Mouse (Mus musculus): ENCODE data around the gene Lsm10. TPM values are rescaled to one million over a fixed set of nuclear protein-coding genes. Genes with fewer than 3 reads are reported as not detected.

Lsm10 gene
- polyA plus RNA-seq, 1 experiment from 2014 or later = 64.1 TPM

DNA sequence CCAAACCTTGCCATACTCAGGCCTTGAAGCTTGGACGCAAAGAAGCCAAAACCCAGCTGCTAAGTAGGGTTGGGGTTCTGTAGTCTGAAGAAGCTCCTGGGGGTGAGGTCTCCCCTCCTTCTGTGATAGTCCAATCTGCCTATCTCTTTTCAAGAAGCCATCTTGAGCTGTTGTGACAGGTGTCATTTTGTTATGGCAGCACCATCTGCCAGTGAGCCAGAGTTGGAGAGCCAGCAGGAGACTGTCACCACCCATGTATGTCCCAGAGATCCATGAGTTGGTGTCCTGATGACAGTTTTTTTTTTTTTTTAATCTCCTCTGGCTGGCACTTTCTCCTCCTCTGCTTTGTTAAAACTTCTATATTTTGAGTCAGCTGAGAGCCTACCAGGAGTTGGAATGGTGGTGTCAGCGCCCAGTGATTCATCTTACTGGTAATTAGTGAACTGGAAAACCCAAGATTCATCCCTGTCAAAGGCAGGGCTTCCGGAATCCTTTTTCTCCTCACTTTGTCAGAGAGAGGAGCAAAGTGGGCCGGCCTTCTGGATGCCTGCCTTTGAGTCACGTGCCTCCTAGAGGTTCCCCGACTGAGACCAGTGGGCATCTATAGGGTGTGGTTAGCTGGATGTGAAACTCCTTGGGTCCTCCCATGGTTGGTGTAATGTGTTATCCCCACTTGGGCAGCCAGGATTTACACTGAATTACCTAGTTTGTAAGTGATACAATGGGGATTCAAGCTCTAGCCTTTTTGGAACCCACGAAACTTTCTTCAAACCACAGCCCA, 5.8 kb downstream of the Lsm10 start:
- TF ChIP-seq EP300 (IDR thresholded peaks at IDR 0.05) (no peak), CTCF (IDR thresholded peaks at IDR 0.05) (no peak)
- DNase-seq (ENCODE audit: low spot score) = peak; percentile 74
- 44% methylated on average over 7 of the region's 7 CpGs for WGBS

DNA sequence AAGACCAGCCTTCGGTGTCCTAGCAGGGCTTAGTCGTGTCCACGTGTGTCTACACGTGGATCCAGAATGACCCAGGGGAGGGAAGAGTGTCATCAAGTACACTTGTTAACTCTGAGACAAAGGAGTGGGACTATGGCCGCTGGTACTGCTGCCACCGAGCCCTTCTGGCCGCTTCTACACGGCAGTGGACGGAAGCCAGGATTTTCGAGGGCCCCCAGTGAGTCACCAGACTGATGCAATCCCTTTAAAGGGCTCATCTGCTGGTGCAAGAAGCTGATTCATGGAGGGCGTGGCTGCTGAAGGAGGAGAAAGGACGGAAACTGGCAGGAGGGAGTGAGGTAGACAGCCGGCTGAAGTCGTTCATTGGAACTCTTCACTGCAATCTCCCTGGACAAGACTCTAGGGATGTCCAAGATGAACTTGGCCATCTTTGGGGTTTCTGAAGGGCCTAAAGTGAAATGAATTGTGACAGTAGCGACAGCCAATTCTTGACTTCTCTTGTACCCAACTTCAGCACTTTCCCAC, 6.7 kb downstream of the Lsm10 start:
- H3K27ac ChIP-seq (ENCODE audit: low read length) = peak overlapping the region; percentile 97
- TF ChIP-seq CTCF (IDR thresholded peaks at IDR 0.05) = peak; percentile 11; the same call in 1 of the 2 replicates
- TF ChIP-seq EP300 (IDR thresholded peaks at IDR 0.05) = peak; percentile 96
- DNase-seq (ENCODE audit: low spot score) = peak; percentile 99
- H3K4me2 ChIP-seq (replicated peaks; ENCODE audit: low read depth, low read length) = peak overlapping the region; percentile 71
- H3K9ac ChIP-seq (replicated peaks; ENCODE audit: low read depth) = peak overlapping the region; percentile 44
- WGBS = 1% methylated on average over 15 of the region's 15 CpGs
- peak; percentile 88 for ATAC-seq
- no peaks in the 10 kb centered on the region for H3K36me3 ChIP-seq (ENCODE audit: insufficient read depth, low read length)
- no peaks in the 10 kb centered on the region for H3K27me3 ChIP-seq (replicated peaks; ENCODE audit: insufficient read depth, low read length)
- peak overlapping the region; percentile 93 for H3K4me3 ChIP-seq (ENCODE audit: low read depth, low read length)
- H3K9me3 ChIP-seq (ENCODE audit: low read length) = no peaks in the 10 kb centered on the region
- peaks cover 38% of the 10 kb centered on the region for H3K4me1 ChIP-seq (ENCODE audit: insufficient read depth, low read depth, low read length)

More for the DNA sequence above, 5.8 kb downstream of the Lsm10 start:
- no peak overlapping the region for H3K9ac ChIP-seq (replicated peaks; ENCODE audit: low read depth)
- no peak overlapping the region for H3K4me3 ChIP-seq (ENCODE audit: low read depth, low read length)
- H3K36me3 ChIP-seq (ENCODE audit: insufficient read depth, low read length) = no peaks in the 10 kb centered on the region
- H3K27ac ChIP-seq (ENCODE audit: low read length) = peak overlapping the region; percentile 97
- peaks cover 38% of the 10 kb centered on the region for H3K4me1 ChIP-seq (ENCODE audit: insufficient read depth, low read depth, low read length)
- no peaks in the 10 kb centered on the region for H3K9me3 ChIP-seq (ENCODE audit: low read length)
- peak overlapping the region; percentile 71 for H3K4me2 ChIP-seq (replicated peaks; ENCODE audit: low read depth, low read length)
- ATAC-seq = no peak
- no peaks in the 10 kb centered on the region for H3K27me3 ChIP-seq (replicated peaks; ENCODE audit: insufficient read depth, low read length)

DNA sequence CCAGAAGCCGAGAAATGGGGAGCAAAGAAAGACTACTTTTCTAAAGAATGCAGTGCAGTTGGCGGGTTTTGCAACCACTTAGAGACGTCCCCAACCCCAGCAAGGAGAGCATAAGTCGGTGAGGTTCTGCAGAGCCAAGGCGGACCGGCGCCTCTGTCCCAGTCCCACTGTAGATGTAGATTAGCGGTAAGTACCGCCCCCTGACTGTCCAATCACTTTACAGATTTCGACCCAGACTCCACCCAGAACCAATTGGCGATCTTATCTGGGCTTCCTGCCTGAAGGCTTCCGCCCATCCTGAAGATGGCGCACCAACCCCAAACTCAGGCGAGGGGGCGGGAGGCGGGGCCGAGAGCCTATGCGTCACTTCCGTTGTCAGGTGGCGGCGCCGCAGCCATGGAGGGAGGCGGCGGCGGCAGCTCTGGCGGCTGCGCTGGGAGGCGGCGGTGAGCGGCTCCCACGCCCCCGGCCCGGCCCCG, 7.2 kb downstream of the Lsm10 start, which contains the start of gene Stk40:
Gene Stk40, plus strand, starts transcription at position 368 of the 479 bp plus-strand sequence.
- H3K9ac ChIP-seq (replicated peaks; ENCODE audit: low read depth) = peak within 1 kb of the TSS; percentile 87
- H3K4me2 ChIP-seq (replicated peaks; ENCODE audit: low read depth, low read length) = peak within 1 kb of the TSS; percentile 71
- H3K27ac ChIP-seq (ENCODE audit: low read length) = peak within 1 kb of the TSS; percentile 97
- no peaks in the 10 kb centered on the region for H3K27me3 ChIP-seq (replicated peaks; ENCODE audit: insufficient read depth, low read length)
- 1% methylated on average over 31 of the region's 34 CpGs for WGBS
- ATAC-seq (peak; percentile 94), DNase-seq (ENCODE audit: low spot score) (peak; percentile 99)
- H3K4me3 ChIP-seq (ENCODE audit: low read depth, low read length) = peak within 1 kb of the TSS; percentile 93
- H3K36me3 ChIP-seq (ENCODE audit: insufficient read depth, low read length) = no peaks in the 10 kb centered on the region
- H3K9me3 ChIP-seq (ENCODE audit: low read length) = no peaks in the 10 kb centered on the region
- TF ChIP-seq CTCF (IDR thresholded peaks at IDR 0.05) = peak; percentile 79
- peak; percentile 45; the same call in 1 of the 2 replicates for TF ChIP-seq EP300 (IDR thresholded peaks at IDR 0.05)
- H3K4me1 ChIP-seq (ENCODE audit: insufficient read depth, low read depth, low read length) = peaks cover 39% of the 10 kb centered on the region

DNA sequence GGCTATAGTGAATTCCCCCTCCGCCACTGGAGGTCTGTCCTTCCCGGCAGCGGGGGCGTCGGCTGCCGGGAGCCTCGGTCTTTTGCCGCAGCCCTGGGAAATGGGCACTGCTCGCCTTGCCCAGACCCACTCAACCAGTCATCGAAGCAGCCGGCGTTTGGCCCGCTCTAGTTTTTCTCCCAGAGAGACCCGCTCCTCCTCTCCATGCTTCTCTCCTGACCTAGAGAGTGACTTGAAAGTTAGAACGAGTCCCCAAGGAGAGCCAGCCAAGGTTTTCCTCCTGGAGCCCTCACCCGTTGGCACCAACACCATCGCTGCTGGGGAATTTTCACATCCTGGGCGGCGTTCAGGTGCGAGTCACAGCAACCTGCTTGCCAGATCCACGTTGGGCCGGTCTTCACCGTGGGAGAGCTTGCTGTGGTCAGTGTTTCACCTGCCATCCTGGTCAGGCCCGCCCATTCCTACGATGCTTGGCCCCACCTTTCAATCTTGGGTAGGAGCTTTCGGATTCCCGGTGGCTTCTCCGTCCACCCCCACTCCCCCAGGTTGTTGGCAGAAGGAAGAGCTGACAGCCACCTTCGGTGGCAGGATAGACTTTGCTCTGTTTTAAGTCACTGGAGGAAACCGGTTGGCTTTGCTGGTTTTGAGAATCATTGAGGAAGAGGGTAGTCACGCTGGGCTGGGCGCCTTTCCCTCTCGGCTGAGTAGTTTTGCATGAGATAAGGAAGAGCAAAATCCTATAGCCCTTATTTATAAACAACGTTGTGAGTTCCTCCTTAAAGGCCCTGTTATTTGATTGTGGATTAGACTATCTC, 8.0 kb downstream of the Lsm10 start:
- WGBS = 2% methylated on average over 34 of the region's 34 CpGs
- Histone ChIP-seq H3K9me3 (ENCODE audit: low read length) (no peaks in the 10 kb centered on the region), H3K4me1 (ENCODE audit: insufficient read depth, low read depth, low read length) (peaks cover 38% of the 10 kb centered on the region), H3K27ac (ENCODE audit: low read length) (peak overlapping the region; percentile 97), H3K4me2 (replicated peaks; ENCODE audit: low read depth, low read length) (peak overlapping the region; percentile 71), H3K4me3 (ENCODE audit: low read depth, low read length) (peak overlapping the region; percentile 93), H3K36me3 (ENCODE audit: insufficient read depth, low read length) (no peaks in the 10 kb centered on the region), H3K27me3 (replicated peaks; ENCODE audit: insufficient read depth, low read length) (no peaks in the 10 kb centered on the region), H3K9ac (replicated peaks; ENCODE audit: low read depth) (peak overlapping the region; percentile 87)
- TF ChIP-seq CTCF (IDR thresholded peaks at IDR 0.05) = no peak
- TF ChIP-seq EP300 (IDR thresholded peaks at IDR 0.05) = no peak
- ATAC-seq (peak; percentile 0; the same call in 1 of the 2 replicates), DNase-seq (ENCODE audit: low spot score) (peak; percentile 60)

DNA sequence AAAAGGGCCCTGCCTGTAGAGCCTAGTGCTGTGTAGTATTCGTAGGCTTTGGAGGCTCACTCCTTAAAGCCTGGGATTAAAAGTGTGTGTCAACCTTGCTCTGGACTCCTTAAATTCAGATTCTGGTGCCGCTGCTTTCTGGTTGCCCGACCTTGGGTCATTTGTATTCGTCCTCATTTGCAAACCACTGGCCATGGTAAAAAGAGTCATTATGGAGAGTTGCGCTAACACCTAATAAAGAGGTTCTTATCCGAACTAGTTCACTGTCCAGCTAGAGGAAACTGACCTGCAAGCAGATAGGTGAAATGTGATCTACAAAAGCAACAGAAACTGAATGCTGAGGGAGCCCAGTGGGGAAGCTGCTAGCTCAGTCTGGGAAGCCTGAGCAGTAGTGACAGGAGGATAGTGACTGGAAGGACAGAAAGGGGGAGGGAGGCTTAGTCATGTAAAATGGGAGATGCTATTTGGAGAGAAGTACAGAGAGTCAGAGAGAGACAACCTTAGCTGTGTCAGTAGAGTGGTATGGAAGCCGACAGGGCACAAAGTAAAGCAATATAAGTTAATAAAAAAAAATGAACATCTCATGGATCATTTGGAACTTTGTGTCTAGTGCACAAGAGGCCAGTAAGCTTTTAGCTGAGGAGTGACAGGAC, 8.8 kb downstream of the Lsm10 start:
- no peaks in the 10 kb centered on the region for H3K27me3 ChIP-seq (replicated peaks; ENCODE audit: insufficient read depth, low read length)
- H3K9ac ChIP-seq (replicated peaks; ENCODE audit: low read depth) = peak overlapping the region; percentile 87; the same call in 1 of the 2 replicates
- H3K36me3 ChIP-seq (ENCODE audit: insufficient read depth, low read length) = no peaks in the 10 kb centered on the region
- no peaks in the 10 kb centered on the region for H3K9me3 ChIP-seq (ENCODE audit: low read length)
- 66% methylated on average over 7 of the region's 7 CpGs for WGBS
- H3K4me3 ChIP-seq (ENCODE audit: low read depth, low read length) = peak overlapping the region; percentile 93; the same call in 1 of the 2 replicates
- peaks cover 43% of the 10 kb centered on the region for H3K4me1 ChIP-seq (ENCODE audit: insufficient read depth, low read depth, low read length)
- no peak for ATAC-seq
- no peak for DNase-seq (ENCODE audit: low spot score)
- H3K4me2 ChIP-seq (replicated peaks; ENCODE audit: low read depth, low read length) = peak overlapping the region; percentile 71
- H3K27ac ChIP-seq (ENCODE audit: low read length) = no peak overlapping the region
- no peak for TF ChIP-seq EP300 (IDR thresholded peaks at IDR 0.05)
- no peak for TF ChIP-seq CTCF (IDR thresholded peaks at IDR 0.05)

Data from lung, postnatal 0 days (tissue).